Mouse (Mus musculus) CH12.LX (cell line): ENCODE data around the gene Cd2. TPM values are rescaled to one million over a fixed set of nuclear protein-coding genes. Genes with fewer than 3 reads are reported as not detected.

ENCODE experiments used
- DNase-seq: peaks from one replicate; pipeline ENCODE4 v3.0.0-alpha.2; 2013; ENCODE audit errors: extremely low read depth
- H3K27ac ChIP-seq: 2 replicates; pipeline ENCODE4 v1.5.1; 2012; ENCODE audit warnings: low read depth, mild to moderate bottlenecking, control low read depth, moderate library complexity; ENCODE audit not compliant: insufficient read depth
- H3K27me3 ChIP-seq: replicated peaks from 2 replicates; pipeline ENCODE3; 2012; ENCODE audit warnings: inconsistent platforms
- H3K36me3 ChIP-seq, 2 experiments: replicated peaks in 1 of 2; 2 replicates each; pipeline versions ENCODE3 to v1.6.1; 2012; ENCODE audit warnings: inconsistent platforms in 1 of 2, low read length in 1 of 2, mild to moderate bottlenecking in 1 of 2, mixed read lengths in 1 of 2, moderate library complexity in 1 of 2; ENCODE audit not compliant: control insufficient read depth in 1 of 2, insufficient read depth in 1 of 2
- H3K4me1 ChIP-seq, 2 experiments: 2 replicates each; pipeline ENCODE4 v1.6.1; 2012; ENCODE audit warnings: inconsistent platforms in 1 of 2, moderate library complexity in 1 of 2; ENCODE audit not compliant: insufficient read depth in 2 of 2, control insufficient read depth in 1 of 2
- H3K4me2 ChIP-seq: 2 replicates; pipeline ENCODE4 v1.6.1; 2012; ENCODE audit warnings: low read depth, mild to moderate bottlenecking, control low read depth; ENCODE audit not compliant: poor library complexity, insufficient read depth, severe bottlenecking
- H3K4me3 ChIP-seq, 3 experiments: fragments of 150-350 bp in 1 of 3; sonication (generic) in 1 of 3; replicated peaks in 1 of 3; 2 replicates each; pipeline versions ENCODE3 to v1.5.1; 2011 to 2012; ENCODE audit warnings: low read depth in 2 of 3, low read length in 2 of 3, mild to moderate bottlenecking in 2 of 3, moderate library complexity in 2 of 3, control low read depth in 1 of 3, improper control_type of control experiment in 1 of 3, inconsistent platforms in 1 of 3, mixed read lengths in 1 of 3; ENCODE audit not compliant: poor library complexity in 1 of 3
- H3K79me2 ChIP-seq: replicated peaks from 2 replicates; pipeline ENCODE4 v1.6.1; 2012; ENCODE audit warnings: mild to moderate bottlenecking, moderate library complexity; ENCODE audit not compliant: control insufficient read depth, poor library complexity, insufficient read depth, severe bottlenecking; ENCODE audit errors: extremely low read depth
- H3K9ac ChIP-seq: 2 replicates; pipeline ENCODE4 v1.6.1; 2012; ENCODE audit warnings: low read depth, mild to moderate bottlenecking, control low read depth, moderate library complexity; ENCODE audit not compliant: insufficient read depth
- H3K9me3 ChIP-seq: replicated peaks from 2 replicates; pipeline ENCODE3; 2012; ENCODE audit warnings: low read length, inconsistent platforms, mixed read lengths
- BHLHE40 ChIP-seq: IDR thresholded peaks from 2 replicates; pipeline ENCODE4 v1.6.1; 2011; ENCODE audit warnings: mild to moderate bottlenecking, low read depth, low read length, improper control_type of control experiment
- CHD1 ChIP-seq: IDR thresholded peaks from 2 replicates; pipeline ENCODE4 v1.6.1; 2012; ENCODE audit warnings: low read depth, low read length, improper control_type of control experiment, inconsistent platforms
- CHD2 ChIP-seq: IDR thresholded peaks from 2 replicates; pipeline ENCODE4 v1.6.1; 2011; ENCODE audit warnings: low read length, improper control_type of control experiment
- CTCF ChIP-seq, 2 experiments: IDR thresholded peaks in 1 of 2; conservative IDR thresholded peaks in 1 of 2; 2 replicates each; pipeline ENCODE4 v1.5.1; 2011 to 2012; ENCODE audit warnings: low read depth in 2 of 2, low read length in 2 of 2, improper control_type of control experiment in 1 of 2, inconsistent platforms in 1 of 2, mild to moderate bottlenecking in 1 of 2, moderate library complexity in 1 of 2
- E2F4 ChIP-seq: IDR thresholded peaks from 2 replicates; pipeline ENCODE4 v1.6.1; 2011; ENCODE audit warnings: low read depth, low read length, improper control_type of control experiment; ENCODE audit not compliant: insufficient replicate concordance
- ELF1 ChIP-seq: IDR thresholded peaks from 2 replicates; pipeline ENCODE4 v1.6.1; 2014; ENCODE audit warnings: low read depth, mild to moderate bottlenecking, inconsistent platforms, low read length, improper control_type of control experiment
- EP300 ChIP-seq: IDR thresholded peaks from 2 replicates; pipeline ENCODE4 v1.6.1; 2011; ENCODE audit warnings: low read length, improper control_type of control experiment
- ETS1 ChIP-seq: conservative IDR thresholded peaks from 2 replicates; pipeline ENCODE4 v1.6.1; 2012; ENCODE audit warnings: low read depth, mild to moderate bottlenecking, inconsistent platforms, low read length, improper control_type of control experiment, moderate library complexity
- GABPA ChIP-seq: IDR thresholded peaks from 2 replicates; pipeline ENCODE4 v1.6.1; 2012; ENCODE audit warnings: low read depth, low read length, improper control_type of control experiment, inconsistent platforms; ENCODE audit not compliant: insufficient replicate concordance
- HCFC1 ChIP-seq: IDR thresholded peaks from 2 replicates; pipeline ENCODE4 v1.6.1; 2012; ENCODE audit warnings: low read depth, mild to moderate bottlenecking, inconsistent platforms, low read length, improper control_type of control experiment
- JUN ChIP-seq: IDR thresholded peaks from 2 replicates; pipeline ENCODE4 v1.6.1; 2011; ENCODE audit warnings: low read depth, mild to moderate bottlenecking, low read length, improper control_type of control experiment, moderate library complexity; ENCODE audit not compliant: insufficient read depth
- JUND ChIP-seq: conservative IDR thresholded peaks from 2 replicates; pipeline ENCODE4 v1.6.1; 2011; ENCODE audit warnings: low read depth, low read length, improper control_type of control experiment
- KAT2A ChIP-seq: IDR thresholded peaks from 2 replicates; pipeline ENCODE4 v1.6.1; 2012; ENCODE audit warnings: low read length, improper control_type of control experiment, inconsistent platforms; ENCODE audit not compliant: insufficient replicate concordance
- MAFK ChIP-seq: IDR thresholded peaks from 2 replicates; pipeline ENCODE4 v1.6.1; 2011; ENCODE audit warnings: low read length, improper control_type of control experiment; ENCODE audit not compliant: insufficient replicate concordance
- MAZ ChIP-seq: IDR thresholded peaks from 2 replicates; pipeline ENCODE4 v1.6.1; 2012; ENCODE audit warnings: low read depth, mild to moderate bottlenecking, inconsistent platforms, low read length, improper control_type of control experiment, moderate library complexity
- MXI1 ChIP-seq: IDR thresholded peaks from 2 replicates; pipeline ENCODE4 v1.6.1; 2011; ENCODE audit warnings: mild to moderate bottlenecking, low read depth, low read length, improper control_type of control experiment
- NELFE ChIP-seq: IDR thresholded peaks from 2 replicates; pipeline ENCODE4 v1.6.1; 2011; ENCODE audit warnings: low read depth, low read length, improper control_type of control experiment
- PAX5 ChIP-seq: IDR thresholded peaks from 2 replicates; pipeline ENCODE4 v1.6.1; 2012; ENCODE audit warnings: low read length, inconsistent platforms, mixed read lengths
- POLR2A ChIP-seq: IDR thresholded peaks from 2 replicates; pipeline ENCODE4 v1.6.1; 2011; ENCODE audit warnings: low read depth, mild to moderate bottlenecking, improper control_type of control experiment, low read length
- POLR2AphosphoS2 ChIP-seq: IDR thresholded peaks from 2 replicates; pipeline ENCODE4 v1.6.1; 2011; ENCODE audit warnings: low read depth, low read length, improper control_type of control experiment
- RAD21 ChIP-seq: IDR thresholded peaks from 2 replicates; pipeline ENCODE4 v1.6.1; 2011; ENCODE audit warnings: low read depth, mild to moderate bottlenecking, low read length, improper control_type of control experiment, moderate library complexity
- RCOR1 ChIP-seq: conservative IDR thresholded peaks from 2 replicates; pipeline ENCODE4 v1.6.1; 2012; ENCODE audit warnings: low read depth, mild to moderate bottlenecking, inconsistent platforms, low read length, improper control_type of control experiment
- SIN3A ChIP-seq: IDR thresholded peaks from 2 replicates; pipeline ENCODE4 v1.6.1; 2012; ENCODE audit warnings: low read length, improper control_type of control experiment, inconsistent platforms
- SMC3 ChIP-seq: IDR thresholded peaks from 2 replicates; pipeline ENCODE4 v1.6.1; 2011; ENCODE audit warnings: low read depth, low read length, improper control_type of control experiment
- TBP ChIP-seq: conservative IDR thresholded peaks from 2 replicates; pipeline ENCODE4 v1.6.1; 2011; ENCODE audit warnings: low read depth, low read length, improper control_type of control experiment
- TCF12 ChIP-seq: IDR thresholded peaks from 2 replicates; pipeline ENCODE4 v1.6.1; 2014; ENCODE audit warnings: low read depth, mild to moderate bottlenecking, inconsistent platforms, low read length, improper control_type of control experiment
- USF1 ChIP-seq: IDR thresholded peaks from 2 replicates; pipeline ENCODE4 v1.6.1; 2014; ENCODE audit warnings: low read depth, mild to moderate bottlenecking, inconsistent platforms, low read length, improper control_type of control experiment
- USF2 ChIP-seq: conservative IDR thresholded peaks from 2 replicates; pipeline ENCODE4 v1.6.1; 2011; ENCODE audit warnings: low read depth, low read length, improper control_type of control experiment
- ZKSCAN1 ChIP-seq: IDR thresholded peaks from 2 replicates; pipeline ENCODE4 v1.6.1; 2012; ENCODE audit warnings: low read depth, inconsistent platforms, low read length, improper control_type of control experiment, borderline replicate concordance
- ZNF384 ChIP-seq: IDR thresholded peaks from 2 replicates; pipeline ENCODE4 v1.6.1; 2012; ENCODE audit warnings: low read depth, low read length, improper control_type of control experiment, inconsistent platforms
- dilution Hi-C: fragments of 300-500 bp; cut with MboI; formaldehyde crosslinking; loops from 2 replicates; pipeline ENCODE4 v1.14.3; 2020; ENCODE audit warnings: low sequenced_read_pairs; ENCODE audit not compliant: extremely low pct_unique_long_range_greater_than_20kb, extremely low pct_ligation_motif_present
- in situ Hi-C: fragments of 300-500 bp; cut with MboI; formaldehyde crosslinking; loops from 3 replicates; pipeline ENCODE4 v1.14.3; 2019; ENCODE audit warnings: low sequenced_read_pairs, low pct_ligation_motif_present, low pct_unique_long_range_greater_than_20kb, mixed read lengths
- polyA plus RNA-seq: library from polyadenylated mRNA; unstranded; fragments of >175 nt; gene quantifications from 2 replicates; pipeline ENCODE4 v1.2.1, GENCODE M21; 2012; ENCODE audit warnings: low read depth; ENCODE audit not compliant: insufficient read length
- total RNA-seq, 2 experiments: library from RNA; depleted of rRNA; stranded (reverse); fragments of 300-350 nt in 1 of 2; fragments of >200 nt in 1 of 2; gene quantifications; 2 replicates each; pipeline ENCODE4 v1.2.3; 2012 to 2014

Cd2 gene
- total and polyA plus RNA-seq, 3 experiments = 9.5 to 35.0 (median 18.0) TPM

- DNase-seq = no peak
- Histone ChIP-seq H3K4me3 (no peak overlapping the region), H3K79me2 (no peaks in the 10 kb centered on the region), H3K36me3 (no peaks in the 10 kb centered on the region), H3K9me3 (peaks cover 18% of the 10 kb centered on the region), H3K4me1 (peaks cover 0 to 13% of the 10 kb centered on the region in 2 experiments; a peak in 2 of 4 replicates), H3K27me3 (no peaks in the 10 kb centered on the region), H3K4me2 (no peak overlapping the region), H3K27ac (no peak overlapping the region), H3K9ac (no peak overlapping the region)
- dilution Hi-C loops (no loop called here), in situ Hi-C loops (no loop called here)
- no peak for TF ChIP-seq CHD2
- no peak for TF ChIP-seq CTCF (conservative IDR thresholded peaks at IDR 0.05 in 1 of 2, IDR thresholded peaks at IDR 0.05 in 1 of 2; ENCODE audit: low read depth in 2 of 2, low read length in 2 of 2)
- no peak for TF ChIP-seq ZKSCAN1
These were observed 48.5 kb downstream of the Cd2 start for GRCm38 (mm10) chr3:101239236-101239635.

GRCm38 (mm10) chr3:101238695-101239094, 49.0 kb downstream of the Cd2 start:
- Histone ChIP-seq H3K27me3 (no peaks in the 10 kb centered on the region), H3K4me1 (peaks cover 0 to 13% of the 10 kb centered on the region in 2 experiments; a peak in 2 of 4 replicates), H3K27ac (no peak overlapping the region), H3K9me3 (peaks cover 18% of the 10 kb centered on the region), H3K9ac (no peak overlapping the region), H3K79me2 (no peaks in the 10 kb centered on the region), H3K36me3 (no peaks in the 10 kb centered on the region), H3K4me2 (no peak overlapping the region), H3K4me3 (no peak overlapping the region)
- dilution Hi-C loops = no loop called here
- peak; percentile 46 for DNase-seq
- TF ChIP-seq SMC3 = no peak
- TF ChIP-seq ETS1 = peak; percentile 68
- no peak for TF ChIP-seq TCF12
- peak; percentile 71 for TF ChIP-seq BHLHE40
- TF ChIP-seq CHD1 = no peak
- TF ChIP-seq GABPA = no peak
- no peak for TF ChIP-seq ELF1
- TF ChIP-seq MXI1 = no peak
- no peak for TF ChIP-seq MAZ
- peak; percentile 55 for TF ChIP-seq EP300
- TF ChIP-seq TBP = no peak
- no peak for TF ChIP-seq POLR2A
- TF ChIP-seq ZNF384 = no peak
- TF ChIP-seq CHD2 = no peak
- no peak for TF ChIP-seq HCFC1
- no peak for TF ChIP-seq PAX5
- TF ChIP-seq USF1 = peak; percentile 47
- TF ChIP-seq E2F4 = no peak
- TF ChIP-seq POLR2AphosphoS2 = no peak
- TF ChIP-seq NELFE = no peak
- TF ChIP-seq MAFK = no peak
- peak; percentile 52; the same call in 1 of the 2 replicates for TF ChIP-seq JUN
- no peak for TF ChIP-seq RCOR1
- peak; percentile 56; the same call in 1 of the 2 replicates for TF ChIP-seq JUND
- no peak for TF ChIP-seq CTCF (conservative IDR thresholded peaks at IDR 0.05 in 1 of 2, IDR thresholded peaks at IDR 0.05 in 1 of 2; ENCODE audit: low read depth in 2 of 2, low read length in 2 of 2)
- TF ChIP-seq KAT2A = no peak
- no peak for TF ChIP-seq SIN3A
- TF ChIP-seq RAD21 = no peak
- peak; percentile 20 for TF ChIP-seq USF2
- in situ Hi-C loops = no loop called here
